Comparison of ENCODE assay signal across 22 mouse cellular contexts in genomic region chr9:73258171-73258570, GRCm38 (mm10).
A peak's percentile ranks its signal among the peaks of the same experiment; 100 is the strongest.
DNase-seq lines count a peak whose midpoint lies in the region; ATAC-seq and TF ChIP-seq lines count a peak whose summit lies in the region.
"Had no signal": no experiment of that assay in that cellular context is flagged by ENCODE, and none has a peak within 500 bp of the region (broad histone marks: within the 10 kb centered on the region; RNA-seq: fewer than 3 reads in every experiment).

No protein-coding gene starts in this region.

- H3K27me3 ChIP-seq in embryonic facial prominence, embryonic 14.5 days (replicated peaks; ENCODE audit: control insufficient read depth, insufficient read depth, low read length) = no peaks in the 10 kb centered on the region
- H3K27me3 ChIP-seq in embryonic facial prominence, embryonic 10.5 days (replicated peaks; ENCODE audit: low read depth, poor library complexity, severe bottlenecking) = no peaks in the 10 kb centered on the region
- H3K27me3 ChIP-seq in forebrain, embryonic 15.5 days = no peaks in the 10 kb centered on the region
- no peaks in the 10 kb centered on the region for H3K27me3 ChIP-seq in kidney, adult 2 months (replicated peaks; ENCODE audit: control insufficient read depth, insufficient read depth, low read length)
- H3K27me3 ChIP-seq: heart, embryonic 12.5 days; hindbrain, embryonic 12.5 days; limb, embryonic 12.5 days; liver, embryonic 13.5 days; midbrain, embryonic 15.5 days had no signal

- no peak for TF ChIP-seq POLR2A in kidney, adult 2 months (IDR thresholded peaks at IDR 0.05; ENCODE audit: low read depth, low read length)

- ATAC-seq in embryonic facial prominence, embryonic 14.5 days (ENCODE audit: low read depth) = peak; percentile 37; the same call in 1 of the 2 replicates
- peak; percentile 78 for ATAC-seq in forebrain, embryonic 15.5 days (replicated peaks)
- no peak for ATAC-seq in erythroid progenitor cell, adult 5-6 weeks (replicated peaks; ENCODE audit: low FRiP score, poor library complexity, severe bottlenecking)
- ATAC-seq: midbrain, embryonic 15.5 days had no signal

- no peak overlapping the region for H3K4me3 ChIP-seq in embryonic facial prominence, embryonic 14.5 days (ENCODE audit: low read depth, low read length)
- no peak overlapping the region for H3K4me3 ChIP-seq in embryonic facial prominence, embryonic 10.5 days
- H3K4me3 ChIP-seq in forebrain, embryonic 15.5 days = no peak overlapping the region
- no peak overlapping the region for H3K4me3 ChIP-seq in kidney, adult 2 months (ENCODE audit: insufficient read depth, low read depth, low read length)
- H3K4me3 ChIP-seq: erythroblast, embryonic 14.5 days; gastrocnemius, adult 2 months; heart, embryonic 12.5 days; hindbrain, embryonic 12.5 days; limb, embryonic 12.5 days; liver, embryonic 13.5 days; midbrain, embryonic 15.5 days; myocyte had no signal

- WGBS in embryonic facial prominence, embryonic 14.5 days = 63% methylated on average over 9 of the region's 9 CpGs
- 72% methylated on average over 9 of the region's 9 CpGs for WGBS in embryonic facial prominence, embryonic 10.5 days
- 59% methylated on average over 9 of the region's 9 CpGs for WGBS in forebrain, embryonic 15.5 days
- 74% methylated on average over 9 of the region's 9 CpGs for WGBS in kidney, adult 2 months

- H3K4me1 ChIP-seq in embryonic facial prominence, embryonic 14.5 days (ENCODE audit: control insufficient read depth, insufficient read depth, low read length) = no peaks in the 10 kb centered on the region
- peaks cover 3% of the 10 kb centered on the region; the same call in 1 of the 2 replicates for H3K4me1 ChIP-seq in embryonic facial prominence, embryonic 10.5 days
- H3K4me1 ChIP-seq in forebrain, embryonic 15.5 days = 0 out of 2 replicates have a peak, but pooled peaks cover 4% of the 10 kb centered on the region
- no peaks in the 10 kb centered on the region for H3K4me1 ChIP-seq in kidney, adult 2 months (ENCODE audit: control insufficient read depth, insufficient read depth, low read length)
- H3K4me1 ChIP-seq: heart, embryonic 12.5 days; hindbrain, embryonic 12.5 days; limb, embryonic 12.5 days; liver, embryonic 13.5 days; midbrain, embryonic 15.5 days had no signal

- no peak overlapping the region for H3K4me2 ChIP-seq in embryonic facial prominence, embryonic 14.5 days (ENCODE audit: low read depth, low read length)
- H3K4me2 ChIP-seq in forebrain, embryonic 15.5 days (replicated peaks) = no peak overlapping the region
- H3K4me2 ChIP-seq: heart, embryonic 12.5 days; hindbrain, embryonic 12.5 days; limb, embryonic 12.5 days; liver, embryonic 13.5 days; lung, embryonic 14.5 days; midbrain, embryonic 15.5 days had no signal

- intact Hi-C loops in left cerebral cortex, postnatal 14 days (cut with DNase I) = no loop called here

- no peak for DNase-seq in embryonic facial prominence, embryonic 14.5 days (ENCODE audit: low spot score)
- no peak for DNase-seq in embryonic facial prominence, embryonic 10.5 days (ENCODE audit: low spot score)
- DNase-seq in left cerebral cortex, postnatal 14 days (ENCODE audit: low spot score in 2 of 2) = peak; percentile 11 to 29
- no peak for DNase-seq in left cerebral cortex, adult 11 months (ENCODE audit: low spot score)
- DNase-seq in kidney, adult 2 months = no peak
- DNase-seq: adrenal gland, adult 2 months; gastrocnemius, adult 2 months; heart, postnatal 14 days; kidney, adult 18-20 months; kidney, postnatal 14 days; liver, embryonic 13.5 days; lung, embryonic 14.5 days; lung, postnatal 36 days had no signal

- no peak for TF ChIP-seq CTCF in kidney, adult 2 months (conservative IDR thresholded peaks at IDR 0.05; ENCODE audit: insufficient read depth, insufficient read length, low read depth, low read length)

- no peak overlapping the region for H3K27ac ChIP-seq in embryonic facial prominence, embryonic 14.5 days (replicated peaks; ENCODE audit: low read depth, low read length)
- no peak overlapping the region for H3K27ac ChIP-seq in embryonic facial prominence, embryonic 10.5 days (replicated peaks)
- no peak overlapping the region for H3K27ac ChIP-seq in forebrain, embryonic 15.5 days (replicated peaks)
- no peak overlapping the region for H3K27ac ChIP-seq in kidney, adult 2 months (ENCODE audit: insufficient read depth, low read depth, low read length)
- H3K27ac ChIP-seq: gastrocnemius, adult 2 months; hindbrain, embryonic 12.5 days; limb, embryonic 12.5 days; liver, embryonic 13.5 days; midbrain, embryonic 15.5 days; stomach, postnatal 0 days had no signal

- no peaks in the 10 kb centered on the region for H3K9me3 ChIP-seq in embryonic facial prominence, embryonic 14.5 days (ENCODE audit: control insufficient read depth, low read length)
- no peaks in the 10 kb centered on the region for H3K9me3 ChIP-seq in embryonic facial prominence, embryonic 10.5 days
- no peaks in the 10 kb centered on the region for H3K9me3 ChIP-seq in forebrain, embryonic 15.5 days
- H3K9me3 ChIP-seq: heart, embryonic 12.5 days; hindbrain, embryonic 12.5 days; limb, embryonic 12.5 days; liver, embryonic 13.5 days; midbrain, embryonic 15.5 days had no signal

- no peaks in the 10 kb centered on the region for H3K36me3 ChIP-seq in embryonic facial prominence, embryonic 14.5 days (ENCODE audit: control insufficient read depth, insufficient read depth, low read length)
- no peaks in the 10 kb centered on the region for H3K36me3 ChIP-seq in embryonic facial prominence, embryonic 10.5 days (replicated peaks)
- H3K36me3 ChIP-seq in forebrain, embryonic 15.5 days = no peaks in the 10 kb centered on the region
- H3K36me3 ChIP-seq in kidney, adult 2 months (ENCODE audit: control insufficient read depth, insufficient read depth, low read length) = no peaks in the 10 kb centered on the region
- H3K36me3 ChIP-seq: heart, embryonic 12.5 days; hindbrain, embryonic 12.5 days; limb, embryonic 12.5 days; liver, embryonic 13.5 days; midbrain, embryonic 15.5 days had no signal

- H3K9ac ChIP-seq in embryonic facial prominence, embryonic 14.5 days (ENCODE audit: low read depth, low read length) = no peak overlapping the region
- H3K9ac ChIP-seq in forebrain, embryonic 15.5 days (replicated peaks) = no peak overlapping the region
- H3K9ac ChIP-seq: heart, embryonic 12.5 days; hindbrain, embryonic 12.5 days; limb, embryonic 12.5 days; liver, embryonic 13.5 days; lung, embryonic 14.5 days; midbrain, embryonic 15.5 days had no signal

Comparison
In these comparisons a context has a peak if more than half of its experiments do, and no peak if none do; other contexts are left out.
1. DNase-seq: peak in left cerebral cortex, postnatal 14 days (2 of 2); none in embryonic facial prominence, embryonic 14.5 days (single experiment), embryonic facial prominence, embryonic 10.5 days (single experiment), left cerebral cortex, adult 11 months (single experiment) and kidney, adult 2 months (single experiment).